Mouse (Mus musculus): ENCODE measurements around the gene Nol9. TPM values are rescaled to one million over a fixed set of nuclear protein-coding genes. Genes with fewer than 3 reads are reported as not detected.

Nol9 gene
- polyA plus RNA-seq, 1 experiment from 2014 or later, result 31.7 TPM

- WGBS, result 67% methylated on average over 3 of the region's 3 CpGs
- no peak overlapping the region for H3K4me2 ChIP-seq (replicated peaks)
- no peaks in the 10 kb centered on the region for H3K27me3 ChIP-seq (replicated peaks)
- ATAC-seq, result no peak
- peaks cover 7% of the 10 kb centered on the region for H3K4me1 ChIP-seq (replicated peaks)
- H3K27ac ChIP-seq, result no peak overlapping the region
- no peak overlapping the region for H3K9ac ChIP-seq
- no peaks in the 10 kb centered on the region for H3K36me3 ChIP-seq
- H3K9me3 ChIP-seq, result no peaks in the 10 kb centered on the region
- H3K4me3 ChIP-seq (replicated peaks), result no peak overlapping the region
These were observed 37.1 kb upstream of the Nol9 start for GRCm38 (mm10) chr4:152002063-152002462.

GRCm38 (mm10) chr4:152006137-152006536, 33.0 kb upstream of the Nol9 start:
- ATAC-seq, result no peak

GRCm38 (mm10) chr4:152006812-152007211, 32.3 kb upstream of the Nol9 start:
- Histone ChIP-seq H3K4me1 (replicated peaks) (peaks cover 30% of the 10 kb centered on the region), H3K4me3 (replicated peaks) (no peak overlapping the region), H3K27me3 (replicated peaks) (no peaks in the 10 kb centered on the region), H3K36me3 (no peaks in the 10 kb centered on the region), H3K9ac (no peak overlapping the region), H3K27ac (no peak overlapping the region), H3K4me2 (replicated peaks) (no peak overlapping the region), H3K9me3 (no peaks in the 10 kb centered on the region)
- WGBS, result 44% methylated on average over 3 of the region's 3 CpGs
- no peak for ATAC-seq

More at GRCm38 (mm10) chr4:152006137-152006536, 33.0 kb upstream of the Nol9 start:
- WGBS, result 82% methylated on average over 6 of the region's 6 CpGs
- H3K9me3 ChIP-seq, result no peaks in the 10 kb centered on the region
- H3K27ac ChIP-seq, result no peak overlapping the region
- H3K4me1 ChIP-seq (replicated peaks), result peaks cover 23% of the 10 kb centered on the region
- H3K27me3 ChIP-seq (replicated peaks), result no peaks in the 10 kb centered on the region
- no peak overlapping the region for H3K4me3 ChIP-seq (replicated peaks)
- no peaks in the 10 kb centered on the region for H3K36me3 ChIP-seq
- no peak overlapping the region for H3K9ac ChIP-seq
- no peak overlapping the region for H3K4me2 ChIP-seq (replicated peaks)

GRCm38 (mm10) chr4:152007481-152008147, 31.5 kb upstream of the Nol9 start:
- Histone ChIP-seq H3K4me1 (replicated peaks) (peaks cover 33% of the 10 kb centered on the region), H3K27me3 (replicated peaks) (no peaks in the 10 kb centered on the region), H3K36me3 (no peaks in the 10 kb centered on the region), H3K4me3 (replicated peaks) (peak overlapping the region; percentile 79), H3K9ac (0 out of 2 replicates have a peak overlapping the region, but pooled peaks have one; percentile 65), H3K9me3 (no peaks in the 10 kb centered on the region), H3K4me2 (replicated peaks) (peak overlapping the region; percentile 96), H3K27ac (peak overlapping the region; percentile 91)
- ATAC-seq, result no peak
- 12% methylated on average over 8 of the region's 8 CpGs for WGBS

GRCm38 (mm10) chr4:152008148-152008500, 31.0 kb upstream of the Nol9 start:
- WGBS, result 1% methylated on average over 14 of the region's 14 CpGs
- no peaks in the 10 kb centered on the region for H3K36me3 ChIP-seq
- peaks cover 35% of the 10 kb centered on the region for H3K4me1 ChIP-seq (replicated peaks)
- peak overlapping the region; percentile 96 for H3K4me2 ChIP-seq (replicated peaks)
- H3K27ac ChIP-seq, result peak overlapping the region; percentile 91
- H3K27me3 ChIP-seq (replicated peaks), result no peaks in the 10 kb centered on the region
- H3K9me3 ChIP-seq, result no peaks in the 10 kb centered on the region
- peak overlapping the region; percentile 79 for H3K4me3 ChIP-seq (replicated peaks)
- H3K9ac ChIP-seq, result peak overlapping the region; percentile 65; the same call in 1 of the 2 replicates
- ATAC-seq, result no peak

GRCm38 (mm10) chr4:152008622-152009075, 30.5 kb upstream of the Nol9 start, which contains the start of gene Klhl21:
TSS of gene Klhl21 (plus strand) at chr4:152008803.
- Histone ChIP-seq H3K9me3 (no peaks in the 10 kb centered on the region), H3K27me3 (replicated peaks) (no peaks in the 10 kb centered on the region), H3K27ac (peak within 1 kb of the TSS; percentile 91), H3K4me3 (replicated peaks) (peak within 1 kb of the TSS; percentile 79), H3K4me1 (replicated peaks) (peaks cover 38% of the 10 kb centered on the region), H3K36me3 (no peaks in the 10 kb centered on the region), H3K9ac (peak within 1 kb of the TSS; percentile 65), H3K4me2 (replicated peaks) (peak within 1 kb of the TSS; percentile 96)
- under 1% methylated on average over 45 of the region's 45 CpGs for WGBS
- ATAC-seq, result peak; percentile 93

- ATAC-seq, result peak; percentile 79
- WGBS, result under 1% methylated on average over 104 of the region's 115 CpGs
These were observed 29.8 kb upstream of the Nol9 start for GRCm38 (mm10) chr4:152009076-152010051.

GRCm38 (mm10) chr4:152010091-152010706, 28.9 kb upstream of the Nol9 start:
- ATAC-seq, result peak; percentile 27
- 2% methylated on average over 10 of the region's 10 CpGs for WGBS
- H3K4me1 ChIP-seq (replicated peaks), result peaks cover 38% of the 10 kb centered on the region

More at GRCm38 (mm10) chr4:152009076-152010051, 29.8 kb upstream of the Nol9 start:
- Histone ChIP-seq H3K4me2 (replicated peaks) (peak overlapping the region; percentile 96), H3K9ac (peak overlapping the region; percentile 65), H3K27ac (peak overlapping the region; percentile 91), H3K4me1 (replicated peaks) (peaks cover 38% of the 10 kb centered on the region), H3K36me3 (no peaks in the 10 kb centered on the region), H3K4me3 (replicated peaks) (peak overlapping the region; percentile 79), H3K9me3 (no peaks in the 10 kb centered on the region), H3K27me3 (replicated peaks) (no peaks in the 10 kb centered on the region)

GRCm38 (mm10) chr4:152010707-152011134, 28.4 kb upstream of the Nol9 start:
- H3K27ac ChIP-seq, result 0 out of 2 replicates have a peak overlapping the region, but pooled peaks have one; percentile 29
- H3K4me1 ChIP-seq (replicated peaks), result peaks cover 38% of the 10 kb centered on the region
- peak overlapping the region; percentile 79 for H3K4me3 ChIP-seq (replicated peaks)
- H3K36me3 ChIP-seq, result peaks cover 6% of the 10 kb centered on the region
- no peak for ATAC-seq
- no peaks in the 10 kb centered on the region for H3K27me3 ChIP-seq (replicated peaks)
- no peaks in the 10 kb centered on the region for H3K9me3 ChIP-seq
- H3K4me2 ChIP-seq (replicated peaks), result peak overlapping the region; percentile 96
- 16% methylated on average over 13 of the region's 13 CpGs for WGBS
- H3K9ac ChIP-seq, result peak overlapping the region; percentile 65

More at GRCm38 (mm10) chr4:152010091-152010706, 28.9 kb upstream of the Nol9 start:
- H3K27ac ChIP-seq, result no peak overlapping the region
- H3K4me2 ChIP-seq (replicated peaks), result peak overlapping the region; percentile 96
- no peaks in the 10 kb centered on the region for H3K27me3 ChIP-seq (replicated peaks)
- H3K9me3 ChIP-seq, result no peaks in the 10 kb centered on the region
- peaks cover 6% of the 10 kb centered on the region for H3K36me3 ChIP-seq
- H3K9ac ChIP-seq, result peak overlapping the region; percentile 65
- peak overlapping the region; percentile 79 for H3K4me3 ChIP-seq (replicated peaks)

GRCm38 (mm10) chr4:152011171-152011760, 27.9 kb upstream of the Nol9 start:
- peak overlapping the region; percentile 79 for H3K4me3 ChIP-seq (replicated peaks)
- ATAC-seq, result no peak
- WGBS, result 77% methylated on average over 8 of the region's 8 CpGs
- H3K27me3 ChIP-seq (replicated peaks), result no peaks in the 10 kb centered on the region
- H3K9me3 ChIP-seq, result no peaks in the 10 kb centered on the region
- peaks cover 38% of the 10 kb centered on the region for H3K4me1 ChIP-seq (replicated peaks)
- 0 out of 2 replicates have a peak overlapping the region, but pooled peaks have one; percentile 29 for H3K27ac ChIP-seq
- peaks cover 10% of the 10 kb centered on the region for H3K36me3 ChIP-seq
- H3K4me2 ChIP-seq (replicated peaks), result peak overlapping the region; percentile 96
- H3K9ac ChIP-seq, result peak overlapping the region; percentile 65; the same call in 1 of the 2 replicates

- H3K9ac ChIP-seq, result no peak overlapping the region
- peak overlapping the region; percentile 96; the same call in 1 of the 2 replicates for H3K4me2 ChIP-seq (replicated peaks)
- H3K4me1 ChIP-seq (replicated peaks), result peaks cover 38% of the 10 kb centered on the region
- no peak overlapping the region for H3K27ac ChIP-seq
- H3K36me3 ChIP-seq, result peaks cover 10% of the 10 kb centered on the region
- no peak overlapping the region for H3K4me3 ChIP-seq (replicated peaks)
- no peaks in the 10 kb centered on the region for H3K27me3 ChIP-seq (replicated peaks)
- no peaks in the 10 kb centered on the region for H3K9me3 ChIP-seq
- 90% methylated on average over 16 of the region's 16 CpGs for WGBS
- ATAC-seq, result no peak
These were observed 27.0 kb upstream of the Nol9 start for GRCm38 (mm10) chr4:152012109-152012508.

Measured in intestine, embryonic 15.5 days (tissue).